Mouse (Mus musculus) limb, embryonic 10.5 days (tissue): ENCODE results near the gene Dnmt3c. TPM values are rescaled to one million over a fixed set of nuclear protein-coding genes. Genes with fewer than 3 reads are reported as not detected.

Experiments used
- DNase-seq: peaks from one replicate; pipeline ENCODE4 v3.0.0-alpha.2; 2017; ENCODE audit warnings: low spot score
- H3K27ac ChIP-seq: fragments of 300-500 bp; sonication (generic); 2 replicates; pipeline ENCODE4 v1.5.1; 2016; ENCODE audit warnings: mild to moderate bottlenecking
- H3K27me3 ChIP-seq: fragments of 300-500 bp; sonication (generic); 2 replicates; pipeline ENCODE4 v1.6.1; 2016; ENCODE audit warnings: low read depth, mild to moderate bottlenecking; ENCODE audit not compliant: poor library complexity, severe bottlenecking
- H3K36me3 ChIP-seq: fragments of 300-500 bp; sonication (generic); 2 replicates; pipeline ENCODE4 v1.6.1; 2016; ENCODE audit warnings: mild to moderate bottlenecking, moderate library complexity
- H3K4me1 ChIP-seq: fragments of 300-500 bp; sonication (generic); 2 replicates; pipeline ENCODE4 v1.6.1; 2016
- H3K4me3 ChIP-seq: fragments of 300-500 bp; sonication (generic); 2 replicates; pipeline ENCODE4 v1.5.1; 2016; ENCODE audit warnings: mild to moderate bottlenecking, moderate library complexity
- H3K9me3 ChIP-seq: fragments of 300-500 bp; sonication (generic); replicated peaks from 2 replicates; pipeline ENCODE4 v1.6.1; 2016; ENCODE audit warnings: mild to moderate bottlenecking
- WGBS: fragments of 180-500 bp; shearing (Covaris S2); methylation state at CpG from one replicate; pipeline ENCODE4 v1.1.7; 2016; 5-methylcytosine and 5-hydroxymethylcytosine counted together
- polyA plus RNA-seq: library from polyadenylated mRNA; unstranded; fragments of >200 nt; fragmentation: Nextera tagmentation; extraction: Ambion mirVana; gene quantifications from 2 replicates; pipeline ENCODE4 v1.2.1, GENCODE M21; 2016

Dnmt3c gene
- polyA plus RNA-seq, 1 experiment from 2014 or later = not detected

- H3K27me3 ChIP-seq = no peaks in the 10 kb centered on the region
- no peaks in the 10 kb centered on the region for H3K9me3 ChIP-seq
- no peak overlapping the region for H3K4me3 ChIP-seq
- no peaks in the 10 kb centered on the region for H3K4me1 ChIP-seq
- 86% methylated on average over 4 of the region's 4 CpGs for WGBS
- no peaks in the 10 kb centered on the region for H3K36me3 ChIP-seq
- no peak overlapping the region for H3K27ac ChIP-seq
- DNase-seq = no peak
Measured at GRCm38 (mm10) chr2:153734033-153734432, 37.6 kb downstream of the Dnmt3c start.

- peak within 1 kb of the TSS; percentile 72 for H3K4me3 ChIP-seq
- peak within 1 kb of the TSS; percentile 98 for H3K27ac ChIP-seq
- H3K27me3 ChIP-seq = no peaks in the 10 kb centered on the region
- peak; percentile 100 for DNase-seq
- no peaks in the 10 kb centered on the region for H3K9me3 ChIP-seq
- 11% methylated on average over 58 of the region's 58 CpGs for WGBS
- H3K4me1 ChIP-seq = peaks cover 23% of the 10 kb centered on the region
- H3K36me3 ChIP-seq = peaks cover 11% of the 10 kb centered on the region
Measured at GRCm38 (mm10) chr2:153740500-153741436, 44.3 kb downstream of the Dnmt3c start, which contains the start of gene Mapre1. TSS of gene Mapre1 (plus strand) at chr2:153741274.

GRCm38 (mm10) chr2:153741437-153742065, 45.1 kb downstream of the Dnmt3c start:
- peak overlapping the region; percentile 72 for H3K4me3 ChIP-seq
- peak; percentile 90 for DNase-seq
- no peaks in the 10 kb centered on the region for H3K27me3 ChIP-seq
- H3K4me1 ChIP-seq = peaks cover 23% of the 10 kb centered on the region
- peaks cover 19% of the 10 kb centered on the region for H3K36me3 ChIP-seq
- no peaks in the 10 kb centered on the region for H3K9me3 ChIP-seq
- 2% methylated on average over 56 of the region's 56 CpGs for WGBS
- peak overlapping the region; percentile 98 for H3K27ac ChIP-seq

- Histone ChIP-seq H3K4me3 (no peak overlapping the region), H3K4me1 (peaks cover 4% of the 10 kb centered on the region), H3K36me3 (peaks cover 72% of the 10 kb centered on the region), H3K27ac (no peak overlapping the region), H3K27me3 (no peaks in the 10 kb centered on the region), H3K9me3 (no peaks in the 10 kb centered on the region)
- no peak for DNase-seq
Measured at GRCm38 (mm10) chr2:153747994-153748393, 51.5 kb downstream of the Dnmt3c start.

GRCm38 (mm10) chr2:153750363-153750762, 53.9 kb downstream of the Dnmt3c start:
- Histone ChIP-seq H3K4me1 (no peaks in the 10 kb centered on the region; the same call in 1 of the 2 replicates), H3K36me3 (peaks cover 76% of the 10 kb centered on the region), H3K27me3 (no peaks in the 10 kb centered on the region), H3K27ac (no peak overlapping the region), H3K9me3 (no peaks in the 10 kb centered on the region), H3K4me3 (no peak overlapping the region)
- WGBS = 92% methylated on average over 2 of the region's 2 CpGs
- no peak for DNase-seq

GRCm38 (mm10) chr2:153762121-153762520, 65.7 kb downstream of the Dnmt3c start:
- no peak overlapping the region for H3K4me3 ChIP-seq
- H3K27me3 ChIP-seq = no peaks in the 10 kb centered on the region
- peaks cover 99% of the 10 kb centered on the region for H3K36me3 ChIP-seq
- H3K9me3 ChIP-seq = no peaks in the 10 kb centered on the region
- H3K4me1 ChIP-seq = no peaks in the 10 kb centered on the region
- no peak for DNase-seq
- no peak overlapping the region for H3K27ac ChIP-seq
- 97% methylated on average over 5 of the region's 5 CpGs for WGBS

GRCm38 (mm10) chr2:153767484-153767883, 71.0 kb downstream of the Dnmt3c start:
- H3K9me3 ChIP-seq = no peaks in the 10 kb centered on the region
- H3K4me1 ChIP-seq = no peaks in the 10 kb centered on the region
- H3K27ac ChIP-seq = no peak overlapping the region
- no peak overlapping the region for H3K4me3 ChIP-seq
- no peak for DNase-seq
- H3K36me3 ChIP-seq = peaks cover 90% of the 10 kb centered on the region
- 76% methylated on average over 6 of the region's 6 CpGs for WGBS
- no peaks in the 10 kb centered on the region for H3K27me3 ChIP-seq

GRCm38 (mm10) chr2:153768881-153769280, 72.4 kb downstream of the Dnmt3c start:
- Histone ChIP-seq H3K36me3 (peaks cover 83% of the 10 kb centered on the region), H3K27ac (no peak overlapping the region), H3K4me1 (no peaks in the 10 kb centered on the region), H3K27me3 (no peaks in the 10 kb centered on the region), H3K9me3 (no peaks in the 10 kb centered on the region), H3K4me3 (no peak overlapping the region)
- DNase-seq = no peak
- WGBS = 90% methylated on average over 2 of the region's 2 CpGs

GRCm38 (mm10) chr2:153772950-153773349, 76.5 kb downstream of the Dnmt3c start:
- Histone ChIP-seq H3K27ac (no peak overlapping the region), H3K9me3 (no peaks in the 10 kb centered on the region), H3K27me3 (no peaks in the 10 kb centered on the region), H3K4me3 (no peak overlapping the region), H3K4me1 (no peaks in the 10 kb centered on the region), H3K36me3 (peaks cover 43% of the 10 kb centered on the region)
- WGBS = 94% methylated on average over 4 of the region's 4 CpGs
- DNase-seq = no peak

- H3K4me1 ChIP-seq = peaks cover 12% of the 10 kb centered on the region
- H3K4me3 ChIP-seq = no peak overlapping the region
- peaks cover 21% of the 10 kb centered on the region for H3K36me3 ChIP-seq
- no peak overlapping the region for H3K27ac ChIP-seq
- DNase-seq = no peak
- no peaks in the 10 kb centered on the region for H3K27me3 ChIP-seq
- 97% methylated on average over 4 of the region's 4 CpGs for WGBS
- H3K9me3 ChIP-seq = no peaks in the 10 kb centered on the region
Measured at GRCm38 (mm10) chr2:153775472-153775871, 79.0 kb downstream of the Dnmt3c start.

GRCm38 (mm10) chr2:153778638-153779362, 82.3 kb downstream of the Dnmt3c start:
- Histone ChIP-seq H3K36me3 (no peaks in the 10 kb centered on the region), H3K9me3 (no peaks in the 10 kb centered on the region), H3K4me3 (peak overlapping the region; percentile 50), H3K4me1 (peaks cover 12% of the 10 kb centered on the region), H3K27ac (no peak overlapping the region; the same call in 1 of the 2 replicates), H3K27me3 (no peaks in the 10 kb centered on the region)
- peak; percentile 80 for DNase-seq
- 15% methylated on average over 24 of the region's 24 CpGs for WGBS
